8 mouse cellular contexts compared by ENCODE assay signal in genomic region chr4:109430854-109431253, GRCm38 (mm10). TPM values are rescaled to one million over a fixed set of nuclear protein-coding genes. Genes with fewer than 3 reads are reported as not detected.
A peak's percentile ranks its signal among the peaks of the same experiment; 100 is the strongest.
DNase-seq lines count a peak whose midpoint lies in the region; ATAC-seq lines count a peak whose summit lies in the region.

No protein-coding gene starts in this region.

- no peaks in the 10 kb centered on the region for H3K27me3 ChIP-seq in intestine, embryonic 15.5 days (replicated peaks)
- H3K27me3 ChIP-seq in liver, embryonic 12.5 days (replicated peaks) = no peaks in the 10 kb centered on the region
- H3K27me3 ChIP-seq in neural tube, embryonic 11.5 days (ENCODE audit: control insufficient read depth, insufficient read depth, low read length) = no peaks in the 10 kb centered on the region

- H3K4me1 ChIP-seq in intestine, embryonic 15.5 days (replicated peaks) = peaks cover 3% of the 10 kb centered on the region; the same call in 1 of the 2 replicates
- peaks cover 41% of the 10 kb centered on the region for H3K4me1 ChIP-seq in liver, embryonic 12.5 days
- H3K4me1 ChIP-seq in neural tube, embryonic 11.5 days (ENCODE audit: control insufficient read depth, insufficient read depth, low read length) = peaks cover 3% of the 10 kb centered on the region; the same call in 1 of the 2 replicates

- H3K4me2 ChIP-seq in intestine, embryonic 15.5 days (replicated peaks) = no peak overlapping the region
- H3K4me2 ChIP-seq in liver, embryonic 12.5 days = peak overlapping the region; percentile 25
- H3K4me2 ChIP-seq in neural tube, embryonic 11.5 days (ENCODE audit: low read depth) = no peak overlapping the region

- no peaks in the 10 kb centered on the region for H3K9me3 ChIP-seq in intestine, embryonic 15.5 days
- no peaks in the 10 kb centered on the region for H3K9me3 ChIP-seq in liver, embryonic 12.5 days (replicated peaks)
- H3K9me3 ChIP-seq in neural tube, embryonic 11.5 days (ENCODE audit: control insufficient read depth, low read length) = no peaks in the 10 kb centered on the region

- no peaks in the 10 kb centered on the region for H3K36me3 ChIP-seq in intestine, embryonic 15.5 days
- H3K36me3 ChIP-seq in liver, embryonic 12.5 days = 0 out of 2 replicates have a peak, but pooled peaks cover 13% of the 10 kb centered on the region
- no peaks in the 10 kb centered on the region for H3K36me3 ChIP-seq in neural tube, embryonic 11.5 days (ENCODE audit: control insufficient read depth, insufficient read depth, low read length)

- peak; percentile 92 for ATAC-seq in intestine, embryonic 15.5 days
- ATAC-seq in liver, embryonic 12.5 days = peak; percentile 84
- 0 out of 2 replicates have a peak, but pooled peaks have one; percentile 48 for ATAC-seq in neural tube, embryonic 11.5 days (ENCODE audit: insufficient read depth, low FRiP score, low TSS enrichment)

- peak; percentile 74 for DNase-seq in urinary bladder, postnatal 14 days (ENCODE audit: low spot score)
- DNase-seq in urinary bladder, adult 2 months (ENCODE audit: low spot score) = no peak
- DNase-seq in cerebellum, adult 8-10 months = peak; percentile 54
- DNase-seq in gastrocnemius, postnatal 25 days = peak; percentile 33
- no peak for DNase-seq in neural tube, embryonic 11.5 days (ENCODE audit: low spot score)
- DNase-seq in thymus, postnatal 36 days = peak; percentile 53 to 58

- H3K4me3 ChIP-seq in intestine, embryonic 15.5 days (replicated peaks) = no peak overlapping the region
- H3K4me3 ChIP-seq in liver, embryonic 12.5 days = no peak overlapping the region
- no peak overlapping the region for H3K4me3 ChIP-seq in neural tube, embryonic 11.5 days (ENCODE audit: low read depth, low read length)

- 35% methylated on average over 13 of the region's 13 CpGs for WGBS in intestine, embryonic 15.5 days
- 33% methylated on average over 13 of the region's 13 CpGs for WGBS in liver, embryonic 12.5 days (ENCODE audit: insufficient replicate concordance)
- WGBS in neural tube, embryonic 11.5 days = 61% methylated on average over 13 of the region's 13 CpGs

- no peak overlapping the region for H3K9ac ChIP-seq in intestine, embryonic 15.5 days
- 0 out of 2 replicates have a peak overlapping the region, but pooled peaks have one; percentile 5 for H3K9ac ChIP-seq in liver, embryonic 12.5 days
- H3K9ac ChIP-seq in neural tube, embryonic 11.5 days (ENCODE audit: low read length) = no peak overlapping the region

- H3K27ac ChIP-seq in intestine, embryonic 15.5 days = no peak overlapping the region
- peak overlapping the region; percentile 43; the same call in 1 of the 2 replicates for H3K27ac ChIP-seq in liver, embryonic 12.5 days
- H3K27ac ChIP-seq in neural tube, embryonic 11.5 days (ENCODE audit: low read depth, low read length) = no peak overlapping the region

RNA-seq across cellular contexts. Expression of gene Ttc39a, which starts 24.4 kb away (rescaled TPM):
- 8.4 and 10.8 TPM in 2 replicates for polyA plus RNA-seq in urinary bladder, adult 2 months (2012; rRNA removed)
- under 1 TPM; 0.18 to 0.64 TPM for total RNA-seq in gastrocnemius, postnatal 25 days (2021)
- polyA plus RNA-seq in intestine, embryonic 15.5 days (2015; fragmentation: Nextera tagmentation; extraction: Ambion mirVana) = 17.0 and 21.5 TPM in 2 replicates
- polyA plus RNA-seq in liver, embryonic 12.5 days (2016; fragmentation: Nextera tagmentation; extraction: Ambion mirVana) = 12.9 and 13.7 TPM in 2 replicates
- 1.9 and 2.7 TPM in 2 replicates for polyA plus RNA-seq in neural tube, embryonic 11.5 days (2014; fragmentation: Nextera tagmentation; extraction: Ambion mirVana)

RNA-seq across cellular contexts. Expression of gene Rnf11, which starts 53.7 kb away (rescaled TPM):
- polyA plus RNA-seq in urinary bladder, adult 2 months (2012; rRNA removed) = 72.9 and 75.3 TPM in 2 replicates
- total RNA-seq in gastrocnemius, postnatal 25 days (2021) = 100 to 1,000 TPM in 1 of 2 experiments, 10 to 100 TPM in 1; 95.4 to 123 TPM
- polyA plus RNA-seq in intestine, embryonic 15.5 days (2015; fragmentation: Nextera tagmentation; extraction: Ambion mirVana) = 30.5 and 32.0 TPM in 2 replicates
- 41.3 and 44.7 TPM in 2 replicates for polyA plus RNA-seq in liver, embryonic 12.5 days (2016; fragmentation: Nextera tagmentation; extraction: Ambion mirVana)
- 55.3 and 57.6 TPM in 2 replicates for polyA plus RNA-seq in neural tube, embryonic 11.5 days (2014; fragmentation: Nextera tagmentation; extraction: Ambion mirVana)

Comparison
In these comparisons a context has a peak if more than half of its experiments do, and no peak if none do; other contexts are left out.
1. DNase-seq: peak in urinary bladder, postnatal 14 days (single experiment), cerebellum, adult 8-10 months (single experiment), gastrocnemius, postnatal 25 days (single experiment) and thymus, postnatal 36 days (2 of 2); none in urinary bladder, adult 2 months (single experiment) and neural tube, embryonic 11.5 days (single experiment).
2. Peak in every context shown above with its lines, with median percentiles within 50 percentile points of each other: ATAC-seq.